Mouse (Mus musculus) heart, embryonic 14.5 days (tissue): Measurements from ENCODE around the gene 4930507D05Rik. TPM values are rescaled to one million over a fixed set of nuclear protein-coding genes. Genes with fewer than 3 reads are reported as not detected.

Experiments used
- polyA plus RNA-seq: library from polyadenylated mRNA; unstranded; fragments of >200 nt; fragmentation: Nextera tagmentation; extraction: Ambion mirVana; gene quantifications from 2 replicates; pipeline ENCODE4 v1.2.1, GENCODE M21; 2014

The 4930507D05Rik gene
- polyA plus RNA-seq, 1 experiment from 2014 or later = 0.89 TPM

Other genes starting within 250 kb of the 4930507D05Rik start
- gene Tspan15, start 218.2 kb upstream of the 4930507D05Rik start, polyA plus RNA-seq = 4.8 and 5.1 TPM in 2 replicates
- not detected in 2 replicates for gene Tacr2, start 197.1 kb upstream of the 4930507D05Rik start, polyA plus RNA-seq
- 112 and 132 TPM in 2 replicates for gene Hk1, start 69.6 kb upstream of the 4930507D05Rik start, polyA plus RNA-seq
- 0.18 and 0.27 TPM in 2 replicates for gene Hkdc1, start 27.0 kb upstream of the 4930507D05Rik start, polyA plus RNA-seq
- 29.2 and 29.5 TPM in 2 replicates for gene Supv3l1, start 249 bp downstream of the 4930507D05Rik start, polyA plus RNA-seq
- gene Vps26a, start 37.3 kb downstream of the 4930507D05Rik start, polyA plus RNA-seq = 73.3 and 79.2 TPM in 2 replicates
- 6.8 and 8.2 TPM in 2 replicates for gene Srgn, start 78.0 kb downstream of the 4930507D05Rik start, polyA plus RNA-seq
- gene Kif1bp, start 129.0 kb downstream of the 4930507D05Rik start, polyA plus RNA-seq = 34.4 and 38.7 TPM in 2 replicates
- 13.3 and 14.4 TPM in 2 replicates for gene Ddx21, start 152.8 kb downstream of the 4930507D05Rik start, polyA plus RNA-seq
- gene Ddx50, start 201.7 kb downstream of the 4930507D05Rik start, polyA plus RNA-seq = 95.5 and 102 TPM in 2 replicates